Mouse (Mus musculus): ENCODE data around the gene Noxa1. TPM values are rescaled to one million over a fixed set of nuclear protein-coding genes. Genes with fewer than 3 reads are reported as not detected.

The Noxa1 gene
- not detected for total RNA-seq (2021)
- long read RNA-seq: 0 reads

- DNase-seq (ENCODE audit: low spot score in 2 of 2): no peak
Measured at GRCm38 (mm10) chr2:25095109-25095850, at the start of gene Noxa1. Gene Noxa1, minus strand, starts transcription at chr2:25095149.

- no peak for DNase-seq (ENCODE audit: low spot score in 2 of 2)
Measured at GRCm38 (mm10) chr2:25141921-25142320, 47.0 kb upstream of the Noxa1 start.

- no peak for DNase-seq (ENCODE audit: low spot score in 2 of 2)
Measured at GRCm38 (mm10) chr2:25141185-25141584, 46.2 kb upstream of the Noxa1 start.

- DNase-seq (ENCODE audit: low spot score in 2 of 2): no peak
Measured at GRCm38 (mm10) chr2:25137832-25138231, 42.9 kb upstream of the Noxa1 start.

- DNase-seq (ENCODE audit: low spot score in 2 of 2): no peak
Measured at GRCm38 (mm10) chr2:25131601-25132000, 36.7 kb upstream of the Noxa1 start.

- no peak for DNase-seq (ENCODE audit: low spot score in 2 of 2)
Measured at GRCm38 (mm10) chr2:25128072-25128471, 33.1 kb upstream of the Noxa1 start.

GRCm38 (mm10) chr2:25127206-25127605 is 32.3 kb upstream of the Noxa1 start:
- DNase-seq (ENCODE audit: low spot score in 2 of 2): peak in 1 of 2 experiments; percentile 57

GRCm38 (mm10) chr2:25126011-25127010 is 31.4 kb upstream of the Noxa1 start:
- DNase-seq (ENCODE audit: low spot score in 2 of 2): peak; percentile 60 to 70

GRCm38 (mm10) chr2:25125146-25125545 is 30.2 kb upstream of the Noxa1 start:
- DNase-seq (ENCODE audit: low spot score in 2 of 2): no peak

GRCm38 (mm10) chr2:25124411-25124810 is 29.5 kb upstream of the Noxa1 start:
- no peak for DNase-seq (ENCODE audit: low spot score in 2 of 2)

- DNase-seq (ENCODE audit: low spot score in 2 of 2): no peak
Measured at GRCm38 (mm10) chr2:25123527-25123926, 28.6 kb upstream of the Noxa1 start.

GRCm38 (mm10) chr2:25122666-25123065 is 27.7 kb upstream of the Noxa1 start:
- no peak for DNase-seq (ENCODE audit: low spot score in 2 of 2)

GRCm38 (mm10) chr2:25120963-25121362 is 26.0 kb upstream of the Noxa1 start:
- DNase-seq (ENCODE audit: low spot score in 2 of 2): no peak

GRCm38 (mm10) chr2:25115442-25115841 is 20.5 kb upstream of the Noxa1 start:
- no peak for DNase-seq (ENCODE audit: low spot score in 2 of 2)

- no peak for DNase-seq (ENCODE audit: low spot score in 2 of 2)
Measured at GRCm38 (mm10) chr2:25114308-25114707, 19.4 kb upstream of the Noxa1 start.

GRCm38 (mm10) chr2:25111184-25111791 is 16.3 kb upstream of the Noxa1 start:
- DNase-seq (ENCODE audit: low spot score in 2 of 2): no peak

GRCm38 (mm10) chr2:25110505-25111183 is 15.7 kb upstream of the Noxa1 start:
- DNase-seq (ENCODE audit: low spot score in 2 of 2): no peak

GRCm38 (mm10) chr2:25109487-25109886 is 14.5 kb upstream of the Noxa1 start:
- DNase-seq (ENCODE audit: low spot score in 2 of 2): no peak

- DNase-seq (ENCODE audit: low spot score in 2 of 2): no peak
Measured at GRCm38 (mm10) chr2:25106045-25106444, 11.1 kb upstream of the Noxa1 start.

GRCm38 (mm10) chr2:25104122-25104521 is 9.2 kb upstream of the Noxa1 start:
- DNase-seq (ENCODE audit: low spot score in 2 of 2): no peak

- DNase-seq (ENCODE audit: low spot score in 2 of 2): no peak
Measured at GRCm38 (mm10) chr2:25099703-25100102, 4.8 kb upstream of the Noxa1 start.

All from layer of hippocampus, postnatal 10 days (tissue).